Mouse (Mus musculus): ENCODE results near the gene Npy1r. TPM values are rescaled to one million over a fixed set of nuclear protein-coding genes. Genes with fewer than 3 reads are reported as not detected.

Npy1r gene
- polyA plus RNA-seq (2016; fragmentation: Nextera tagmentation; extraction: Ambion mirVana): 0.05 and 0.21 TPM in 2 replicates

DNA sequence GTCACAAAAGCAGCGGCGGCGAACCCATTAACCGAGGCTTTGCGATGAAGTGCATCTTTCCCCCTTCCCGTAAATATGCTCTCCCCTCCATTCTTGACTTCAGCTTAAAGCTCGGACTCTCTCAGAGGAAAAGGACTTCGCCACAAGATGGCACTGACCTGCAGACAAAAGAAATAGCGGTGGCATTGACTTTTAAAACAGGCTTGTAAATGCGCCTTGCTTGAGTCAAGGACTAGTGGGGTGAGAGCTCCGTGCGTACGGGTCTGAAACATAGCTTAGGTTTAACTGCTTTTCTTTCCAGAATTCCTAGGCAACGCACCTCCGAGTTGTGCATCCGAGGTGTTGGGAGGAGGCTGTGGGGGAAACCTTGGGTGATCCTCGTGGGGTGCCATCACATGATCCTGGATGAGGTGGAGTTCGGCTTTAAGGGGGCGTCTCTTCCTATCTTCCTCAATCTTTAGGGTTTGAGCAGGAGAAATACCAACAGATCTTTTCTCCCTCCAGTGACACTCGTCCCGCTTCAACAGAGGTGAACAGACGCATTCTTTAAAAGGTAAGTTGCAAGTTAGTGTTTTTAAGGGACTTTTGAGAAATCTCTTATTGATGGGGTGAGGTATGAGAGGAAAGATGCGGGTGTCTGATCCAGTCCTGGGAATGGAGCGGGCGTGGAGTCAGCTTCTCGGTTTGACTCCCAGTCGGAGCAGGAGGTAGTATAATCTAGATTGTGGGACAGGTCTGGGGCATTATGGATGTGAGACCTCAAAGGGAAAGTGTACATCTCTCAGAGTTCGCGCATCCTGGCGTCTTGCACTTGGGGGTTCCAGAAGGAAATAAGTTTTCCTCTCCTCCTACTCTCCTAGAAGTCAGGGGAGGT lies at the start of gene Npy1r:
Npy1r (plus strand) TSS at position 223 of the 874 bp plus-strand sequence.
- H3K9me3 ChIP-seq: no peaks in the 10 kb centered on the region
- H3K27me3 ChIP-seq (ENCODE audit: poor library complexity, severe bottlenecking): peaks cover 62% of the 10 kb centered on the region
- H3K4me1 ChIP-seq: peaks cover 18% of the 10 kb centered on the region
- WGBS: under 1% methylated on average over 30 of the region's 30 CpGs
- no peak within 1 kb of the TSS for H3K27ac ChIP-seq
- H3K36me3 ChIP-seq (replicated peaks): no peaks in the 10 kb centered on the region
- peak within 1 kb of the TSS; percentile 53 for H3K4me3 ChIP-seq
- peak; percentile 51 for DNase-seq (ENCODE audit: extremely low spot score, low spot score)

DNA sequence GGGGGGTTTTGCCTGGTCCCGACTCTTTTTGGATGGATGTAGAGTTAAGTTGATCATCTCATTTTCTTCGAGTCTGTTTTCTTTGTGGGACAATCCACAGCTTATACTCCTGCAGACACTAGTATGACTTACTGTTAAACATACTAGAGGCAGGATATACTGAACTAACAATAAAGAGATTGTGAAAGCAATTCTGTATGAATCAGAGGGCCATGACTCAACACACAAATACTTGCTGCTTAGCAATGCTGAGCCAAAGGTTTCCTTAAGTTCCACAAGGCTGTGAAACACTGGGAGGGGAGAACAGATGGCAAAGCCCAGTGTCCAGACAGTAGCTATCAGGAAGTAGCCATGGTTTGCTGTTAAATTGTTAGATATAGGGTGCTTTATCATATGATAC lies 15.7 kb upstream of the Npy1r start:
- whole genome bisulfite sequencing: 94% methylated on average over 2 of the region's 2 CpGs
- Histone ChIP-seq H3K36me3 (replicated peaks) (no peaks in the 10 kb centered on the region), H3K27me3 (ENCODE audit: poor library complexity, severe bottlenecking) (peaks cover 8% of the 10 kb centered on the region), H3K9me3 (no peaks in the 10 kb centered on the region), H3K27ac (no peak overlapping the region), H3K4me1 (no peaks in the 10 kb centered on the region), H3K4me3 (no peak overlapping the region)
- DNase-seq (ENCODE audit: extremely low spot score, low spot score): no peak

DNA sequence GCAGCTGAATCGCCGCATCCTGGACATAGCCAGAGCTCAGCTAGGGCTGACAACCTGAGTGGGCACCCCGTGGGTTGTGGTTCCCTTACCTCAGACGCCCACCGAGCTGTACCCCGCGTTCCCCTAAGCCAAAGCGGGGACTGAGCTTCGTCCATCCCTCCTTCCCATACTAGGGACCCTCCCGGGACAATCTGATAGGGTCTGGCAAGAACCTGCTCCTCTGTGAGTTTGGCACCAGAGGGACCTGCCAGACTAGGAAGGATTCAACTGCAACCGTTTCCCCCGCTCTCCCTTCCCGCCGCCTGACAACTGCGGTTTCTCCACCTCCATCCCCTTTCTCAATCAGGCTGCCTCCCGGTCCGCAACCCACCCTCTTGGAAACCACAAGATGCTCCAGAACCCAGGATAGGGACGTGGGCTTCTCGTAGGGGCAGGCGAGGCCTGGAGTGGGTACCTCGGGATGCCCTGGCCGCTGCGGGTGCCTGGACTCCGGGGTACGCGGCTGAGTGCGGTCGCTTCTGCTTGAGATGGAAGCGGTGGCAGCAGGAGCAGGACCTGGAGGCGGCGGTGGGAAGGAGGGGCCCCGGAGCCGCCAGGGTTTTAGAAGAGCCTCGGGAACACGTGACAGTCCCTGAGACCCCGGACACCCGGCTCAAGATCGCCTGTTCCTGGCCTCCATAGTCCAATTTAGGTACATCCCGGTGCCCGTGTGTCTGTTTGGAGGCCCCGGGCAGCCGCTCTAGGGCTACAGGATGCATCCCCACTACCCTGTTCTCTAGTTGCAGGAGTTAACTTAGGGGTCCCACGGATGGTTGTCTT lies 9.3 kb upstream of the Npy1r start, which contains the start of gene Npy5r:
Npy5r (minus strand) TSS at position 618 of the 819 bp plus-strand sequence.
- H3K27ac ChIP-seq: peak within 1 kb of the TSS; percentile 78

DNA sequence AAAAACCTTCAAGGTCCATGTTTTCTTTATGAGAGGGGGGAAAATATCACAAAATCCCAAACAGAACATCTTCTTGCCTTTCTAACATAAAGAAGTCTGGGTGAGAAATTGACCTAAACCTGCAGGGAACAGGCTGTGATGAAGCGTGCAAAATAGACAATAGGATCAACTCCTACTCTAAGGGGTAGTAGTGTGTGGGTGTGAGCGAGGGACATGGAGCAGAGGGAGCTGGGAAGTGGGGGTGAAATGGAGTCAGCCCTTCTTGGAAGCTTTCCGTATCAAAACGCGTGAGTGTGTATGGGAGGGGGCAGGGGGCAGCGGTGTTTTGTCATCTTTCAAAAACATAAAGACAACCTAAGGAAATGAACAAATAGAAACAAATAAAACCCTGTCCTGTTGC lies 8.6 kb upstream of the Npy1r start:
- Histone ChIP-seq H3K27me3 (ENCODE audit: poor library complexity, severe bottlenecking) (peaks cover 51% of the 10 kb centered on the region), H3K4me3 (peak overlapping the region; percentile 63), H3K4me1 (peaks cover 14% of the 10 kb centered on the region), H3K9me3 (no peaks in the 10 kb centered on the region), H3K27ac (no peak overlapping the region), H3K36me3 (replicated peaks) (no peaks in the 10 kb centered on the region)
- DNase-seq (ENCODE audit: extremely low spot score, low spot score): no peak
- whole genome bisulfite sequencing: 35% methylated on average over 6 of the region's 6 CpGs

More for the DNA sequence above, 9.3 kb upstream of the Npy1r start, which contains the start of gene Npy5r:
- H3K27me3 ChIP-seq (ENCODE audit: poor library complexity, severe bottlenecking): peaks cover 51% of the 10 kb centered on the region
- peak within 1 kb of the TSS; percentile 63 for H3K4me3 ChIP-seq
- H3K4me1 ChIP-seq: peaks cover 14% of the 10 kb centered on the region
- no peaks in the 10 kb centered on the region for H3K9me3 ChIP-seq
- DNase-seq (ENCODE audit: extremely low spot score, low spot score): peak; percentile 58
- no peaks in the 10 kb centered on the region for H3K36me3 ChIP-seq (replicated peaks)
- 2% methylated on average over 43 of the region's 43 CpGs for WGBS

DNA sequence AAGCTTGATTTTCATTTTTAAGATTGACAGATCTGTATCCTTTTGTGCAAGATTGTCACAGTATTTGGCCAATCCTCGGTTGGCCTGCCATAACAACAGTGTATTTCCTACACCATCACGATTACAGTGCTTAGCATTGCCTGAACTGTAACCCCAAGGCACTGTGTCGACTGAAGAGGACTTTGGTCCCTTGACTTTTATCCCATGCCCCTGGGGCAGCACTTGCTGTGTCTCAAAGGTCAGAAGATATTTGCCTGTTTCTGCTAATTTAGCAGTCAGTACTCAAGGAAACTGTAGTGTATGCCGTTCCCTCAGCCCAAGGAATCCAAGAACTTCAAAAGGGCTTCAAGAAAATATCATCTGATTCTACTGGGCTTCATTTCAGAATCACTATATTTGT lies 8.2 kb upstream of the Npy1r start:
- no peaks in the 10 kb centered on the region for H3K36me3 ChIP-seq (replicated peaks)
- WGBS: 59% methylated on average over 4 of the region's 4 CpGs
- no peak for DNase-seq (ENCODE audit: extremely low spot score, low spot score)

DNA sequence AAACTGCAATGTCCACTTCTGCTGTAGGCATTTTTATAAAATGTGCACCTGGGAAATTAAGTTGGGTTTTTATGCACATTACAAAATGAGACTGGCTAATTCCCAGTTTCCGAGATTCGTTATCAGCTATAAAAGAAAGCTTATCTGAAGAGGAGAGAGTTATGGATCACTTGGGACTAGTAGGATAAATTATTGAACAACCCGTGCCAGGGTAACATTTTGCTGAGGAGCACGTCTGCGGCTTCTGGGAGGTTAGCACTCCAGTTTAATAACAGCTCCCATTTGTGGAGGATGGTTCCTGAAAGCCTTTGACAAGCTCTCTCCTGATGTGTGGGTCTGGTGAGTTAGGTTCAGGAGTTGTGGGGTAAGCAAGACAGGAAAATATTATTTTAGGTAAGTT lies 6.6 kb upstream of the Npy1r start:
- Histone ChIP-seq H3K27me3 (ENCODE audit: poor library complexity, severe bottlenecking) (peaks cover 62% of the 10 kb centered on the region), H3K4me1 (peaks cover 14% of the 10 kb centered on the region), H3K27ac (no peak overlapping the region), H3K9me3 (no peaks in the 10 kb centered on the region), H3K4me3 (no peak overlapping the region), H3K36me3 (replicated peaks) (no peaks in the 10 kb centered on the region)
- DNase-seq (ENCODE audit: extremely low spot score, low spot score): no peak
- 86% methylated on average over 5 of the region's 5 CpGs for WGBS

More for the DNA sequence above, 8.2 kb upstream of the Npy1r start:
- Histone ChIP-seq H3K27ac (no peak overlapping the region), H3K4me3 (no peak overlapping the region), H3K9me3 (no peaks in the 10 kb centered on the region), H3K4me1 (peaks cover 14% of the 10 kb centered on the region), H3K27me3 (ENCODE audit: poor library complexity, severe bottlenecking) (peaks cover 51% of the 10 kb centered on the region)

DNA sequence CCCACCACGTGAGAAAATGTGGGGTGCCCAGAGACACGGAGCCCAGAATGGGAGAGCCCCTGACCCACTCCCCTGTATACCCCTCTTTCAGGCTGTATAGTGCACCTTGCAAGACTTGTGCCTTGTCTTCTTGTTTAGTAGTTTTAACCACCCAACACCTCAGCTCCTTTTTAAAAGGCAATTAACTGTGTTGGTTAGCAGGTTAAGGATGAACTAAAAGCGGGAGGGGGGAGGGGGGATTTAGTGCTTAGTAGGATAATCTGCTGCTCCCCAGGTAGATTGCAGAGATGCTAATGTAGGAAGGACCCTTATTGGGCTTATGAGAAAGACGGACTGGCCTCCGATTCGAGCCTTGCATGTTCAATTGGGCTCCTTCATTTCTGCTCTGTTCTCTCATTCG lies 1.0 kb downstream of the Npy1r start:
- WGBS: 7% methylated on average over 7 of the region's 7 CpGs
- H3K4me1 ChIP-seq: peaks cover 18% of the 10 kb centered on the region
- peak overlapping the region; percentile 53 for H3K4me3 ChIP-seq
- H3K36me3 ChIP-seq (replicated peaks): no peaks in the 10 kb centered on the region
- no peaks in the 10 kb centered on the region for H3K9me3 ChIP-seq
- H3K27ac ChIP-seq: no peak overlapping the region
- no peak for DNase-seq (ENCODE audit: extremely low spot score, low spot score)
- peaks cover 62% of the 10 kb centered on the region for H3K27me3 ChIP-seq (ENCODE audit: poor library complexity, severe bottlenecking)

DNA sequence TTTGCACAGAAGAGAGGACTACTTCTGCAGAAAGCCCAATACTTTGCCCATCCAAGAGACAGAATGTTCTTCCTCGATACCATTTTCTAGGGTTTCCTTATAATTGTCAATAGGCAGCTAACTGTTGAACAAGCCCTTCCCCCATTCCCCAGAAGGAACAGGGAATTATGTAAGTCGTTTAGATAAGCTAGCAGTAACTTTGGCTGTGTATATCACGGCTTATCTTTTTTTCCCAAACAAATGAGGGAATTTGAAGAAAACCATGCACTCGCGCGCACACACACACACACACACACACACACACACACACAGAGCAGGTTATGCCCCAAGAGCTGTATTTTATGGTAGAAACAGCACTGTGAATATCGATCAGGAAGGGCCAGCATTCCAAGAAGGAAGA lies 1.8 kb downstream of the Npy1r start:
- no peak for DNase-seq (ENCODE audit: extremely low spot score, low spot score)
- Histone ChIP-seq H3K9me3 (no peaks in the 10 kb centered on the region), H3K4me3 (no peak overlapping the region), H3K27ac (no peak overlapping the region), H3K27me3 (ENCODE audit: poor library complexity, severe bottlenecking) (peaks cover 62% of the 10 kb centered on the region), H3K36me3 (replicated peaks) (no peaks in the 10 kb centered on the region), H3K4me1 (peaks cover 18% of the 10 kb centered on the region)
- WGBS: 80% methylated on average over 7 of the region's 7 CpGs

DNA sequence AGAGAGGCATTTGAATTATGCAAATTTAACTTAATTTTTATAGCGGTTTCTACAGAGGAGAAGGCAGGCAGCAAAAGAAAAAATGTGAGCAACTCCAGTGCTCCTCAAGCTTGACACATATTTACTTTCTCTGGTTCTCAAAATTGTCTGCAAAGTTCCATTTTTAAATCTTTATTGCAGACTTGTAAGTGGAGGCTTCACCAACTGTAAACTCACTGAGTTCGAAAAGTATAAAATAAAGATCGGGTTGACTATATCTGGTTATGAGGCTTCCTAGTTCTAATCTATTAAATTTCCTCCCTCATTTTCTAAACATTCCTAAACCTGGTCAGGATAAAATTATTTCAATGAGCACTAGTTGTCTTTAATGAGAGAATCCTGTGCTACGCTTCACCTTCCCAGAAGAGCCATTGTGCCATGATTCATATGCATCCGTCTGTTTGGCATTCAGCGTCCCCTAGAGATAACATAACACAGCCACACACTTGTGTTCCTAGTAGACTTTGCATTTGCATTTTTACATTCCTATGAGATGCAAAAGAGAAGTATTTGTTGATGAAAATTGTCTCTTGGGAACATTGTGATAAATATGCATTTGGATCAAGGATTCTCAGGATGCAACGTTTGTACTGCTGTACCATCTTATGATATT lies 17.5 kb downstream of the Npy1r start:
- WGBS: 93% methylated on average over 7 of the region's 7 CpGs

DNA sequence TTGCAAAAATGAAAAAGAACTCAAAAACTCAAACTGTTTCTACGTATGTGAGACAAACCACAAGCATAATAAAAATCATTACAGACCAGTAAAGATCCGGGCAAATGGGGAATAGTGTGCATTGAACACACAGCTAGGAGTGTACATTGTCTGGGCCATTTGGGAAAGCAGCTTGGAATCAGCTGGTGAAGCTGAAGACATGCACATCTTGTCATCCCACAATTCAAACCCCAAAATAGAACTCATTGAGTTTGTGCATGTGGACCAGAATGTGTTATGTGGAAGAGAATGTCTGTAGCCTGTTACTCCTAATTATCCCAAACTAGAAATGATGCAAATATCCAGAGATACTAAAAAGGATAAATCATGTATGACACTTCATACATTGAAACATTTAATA lies 25.8 kb downstream of the Npy1r start:
- Histone ChIP-seq H3K4me3 (no peak overlapping the region), H3K27ac (no peak overlapping the region), H3K27me3 (ENCODE audit: poor library complexity, severe bottlenecking) (peaks cover 7% of the 10 kb centered on the region; the same call in 1 of the 2 replicates), H3K4me1 (no peaks in the 10 kb centered on the region), H3K9me3 (no peaks in the 10 kb centered on the region), H3K36me3 (replicated peaks) (no peaks in the 10 kb centered on the region)
- no peak for DNase-seq (ENCODE audit: extremely low spot score, low spot score)
- 89% methylated on average over 2 of the region's 2 CpGs for WGBS

More for the DNA sequence above, 17.5 kb downstream of the Npy1r start:
- no peaks in the 10 kb centered on the region for H3K27me3 ChIP-seq (ENCODE audit: poor library complexity, severe bottlenecking)
- DNase-seq (ENCODE audit: extremely low spot score, low spot score): no peak
- H3K27ac ChIP-seq: no peak overlapping the region
- H3K4me1 ChIP-seq: no peaks in the 10 kb centered on the region
- H3K4me3 ChIP-seq: no peak overlapping the region
- no peaks in the 10 kb centered on the region for H3K36me3 ChIP-seq (replicated peaks)
- H3K9me3 ChIP-seq: peaks cover 8% of the 10 kb centered on the region; the same call in 1 of the 2 replicates

DNA sequence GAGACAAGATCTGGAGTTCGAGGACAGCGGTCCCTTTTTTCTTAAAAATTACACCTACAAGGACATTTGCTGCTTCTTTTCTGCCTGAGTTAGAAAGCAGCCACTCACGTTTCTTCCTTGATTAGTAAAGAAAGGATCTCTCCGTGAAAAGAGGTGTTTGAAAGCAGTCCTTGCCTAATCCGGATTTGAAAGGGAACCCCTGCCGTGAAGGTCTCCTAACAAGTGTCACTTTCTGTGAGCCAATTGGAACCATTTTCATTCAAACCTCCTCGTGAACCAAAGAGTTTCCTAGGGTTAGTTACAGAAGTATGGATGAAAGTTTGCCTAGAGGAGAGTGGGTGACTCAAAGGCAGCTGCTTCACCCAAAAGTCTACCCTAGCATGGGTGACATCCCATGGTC lies 32.5 kb downstream of the Npy1r start:
- peak; percentile 27 for DNase-seq (ENCODE audit: extremely low spot score, low spot score)

DNA sequence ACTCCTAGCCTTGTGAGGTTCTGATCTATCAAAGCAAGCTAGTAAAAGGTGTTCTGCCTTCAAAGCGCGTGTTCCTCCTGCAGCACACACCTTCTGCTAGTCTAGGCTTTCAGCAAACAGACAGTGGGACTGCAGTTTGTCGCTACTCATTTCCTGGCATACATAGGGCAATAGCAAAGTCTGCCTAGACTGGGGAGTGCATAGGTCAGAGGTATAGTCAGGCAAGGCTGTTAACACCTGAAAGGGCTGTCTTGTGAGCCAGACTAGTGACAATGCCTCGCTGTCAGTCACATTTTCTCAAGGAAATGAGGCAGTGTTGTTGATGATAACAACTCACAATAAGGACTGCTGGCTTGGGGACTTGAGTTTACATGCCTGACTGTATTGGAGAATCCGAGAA lies 35.0 kb downstream of the Npy1r start:
- Histone ChIP-seq H3K36me3 (replicated peaks) (no peaks in the 10 kb centered on the region), H3K27me3 (ENCODE audit: poor library complexity, severe bottlenecking) (peaks cover 28% of the 10 kb centered on the region), H3K4me3 (no peak overlapping the region), H3K4me1 (peaks cover 9% of the 10 kb centered on the region), H3K9me3 (no peaks in the 10 kb centered on the region), H3K27ac (no peak overlapping the region)
- 55% methylated on average over 5 of the region's 5 CpGs for WGBS
- no peak for DNase-seq (ENCODE audit: extremely low spot score, low spot score)

More for the DNA sequence above, 32.5 kb downstream of the Npy1r start:
- WGBS: 8% methylated on average over 7 of the region's 7 CpGs
- Histone ChIP-seq H3K4me1 (peaks cover 9% of the 10 kb centered on the region), H3K9me3 (no peaks in the 10 kb centered on the region), H3K27me3 (ENCODE audit: poor library complexity, severe bottlenecking) (peaks cover 28% of the 10 kb centered on the region), H3K36me3 (replicated peaks) (no peaks in the 10 kb centered on the region), H3K27ac (no peak overlapping the region), H3K4me3 (no peak overlapping the region)
